Mouse (Mus musculus) kidney, adult 2 months (tissue): Measurements from ENCODE around the gene Akap5.

Experiments used
- CTCF ChIP-seq: fragments of 200-500 bp; conservative IDR thresholded peaks from 2 replicates; pipeline ENCODE4 v1.5.1; 2011; ENCODE audit warnings: low read depth, mild to moderate bottlenecking, control low read depth, low read length, moderate library complexity, mixed read lengths; ENCODE audit not compliant: insufficient read depth, insufficient read length
- POLR2A ChIP-seq: fragments of 200-500 bp; IDR thresholded peaks from one replicate; pipeline ENCODE4 v1.6.1; 2011; ENCODE audit warnings: low read depth, low read length, control low read depth

DNA sequence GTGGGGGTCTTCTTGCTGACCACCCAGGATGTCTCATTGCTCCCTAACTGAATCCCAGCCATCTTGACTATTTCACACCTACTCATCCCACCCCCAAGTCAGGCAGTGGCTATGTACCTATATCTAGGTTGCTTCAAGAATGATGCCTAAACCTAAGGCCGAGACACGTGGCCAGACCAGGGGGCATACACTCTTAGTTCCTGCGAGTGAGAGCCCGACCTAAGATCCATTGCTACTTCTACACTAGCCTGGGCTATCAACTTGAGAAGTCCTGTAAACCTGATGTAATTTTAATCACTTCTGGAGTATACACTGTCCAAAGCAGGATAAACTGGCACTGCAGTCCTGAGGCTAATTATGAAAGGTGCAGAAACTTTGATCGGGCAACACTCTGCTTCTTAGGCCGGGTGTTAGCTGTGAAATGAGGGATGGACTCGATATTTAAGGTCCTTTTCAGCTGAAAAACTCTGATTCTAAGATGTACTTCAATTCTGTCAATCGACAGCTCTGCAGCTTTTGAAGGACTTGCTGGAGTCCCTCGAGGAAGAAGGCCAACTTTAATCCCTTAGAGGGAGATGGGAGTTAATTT is 43.6 kb downstream of the Akap5 start:
- TF ChIP-seq CTCF (no peak), POLR2A (no peak)
